Mouse (Mus musculus) frontal cortex, postnatal 36 days (tissue): Measurements from ENCODE around the gene Csrp1.

Experiments used
- DNase-seq, 2 experiments: peaks; one replicate each; pipeline ENCODE4 v3.0.0; 2022; ENCODE audit warnings: low spot score in 2 of 2

Csrp1 gene

GRCm38 (mm10) chr1:135771573-135771970 lies 51.7 kb downstream of the Csrp1 start:
- no peak for DNase-seq

DNA sequence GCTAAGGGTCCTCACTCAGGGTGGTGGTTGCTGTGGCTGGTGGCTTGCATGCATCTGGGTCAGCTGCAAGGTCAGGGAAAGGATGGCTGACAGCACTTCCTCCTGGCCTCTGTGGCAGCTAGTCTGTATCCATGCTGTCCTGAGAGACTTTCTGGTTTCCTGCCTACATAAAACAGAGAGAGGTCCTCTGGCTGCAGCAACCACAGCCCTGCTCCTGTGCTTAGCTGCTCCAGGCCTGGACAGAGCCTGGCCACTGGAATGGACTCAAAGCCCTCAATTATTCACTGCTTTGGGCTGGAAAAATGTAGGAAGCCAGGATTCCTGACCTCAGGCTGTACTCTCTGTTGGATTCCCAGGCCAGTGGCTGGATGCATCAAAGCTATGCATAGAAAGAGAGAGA lies 56.7 kb downstream of the Csrp1 start:
- no peak for DNase-seq

GRCm38 (mm10) chr1:135777046-135777445 lies 57.2 kb downstream of the Csrp1 start:
- DNase-seq = no peak

DNA sequence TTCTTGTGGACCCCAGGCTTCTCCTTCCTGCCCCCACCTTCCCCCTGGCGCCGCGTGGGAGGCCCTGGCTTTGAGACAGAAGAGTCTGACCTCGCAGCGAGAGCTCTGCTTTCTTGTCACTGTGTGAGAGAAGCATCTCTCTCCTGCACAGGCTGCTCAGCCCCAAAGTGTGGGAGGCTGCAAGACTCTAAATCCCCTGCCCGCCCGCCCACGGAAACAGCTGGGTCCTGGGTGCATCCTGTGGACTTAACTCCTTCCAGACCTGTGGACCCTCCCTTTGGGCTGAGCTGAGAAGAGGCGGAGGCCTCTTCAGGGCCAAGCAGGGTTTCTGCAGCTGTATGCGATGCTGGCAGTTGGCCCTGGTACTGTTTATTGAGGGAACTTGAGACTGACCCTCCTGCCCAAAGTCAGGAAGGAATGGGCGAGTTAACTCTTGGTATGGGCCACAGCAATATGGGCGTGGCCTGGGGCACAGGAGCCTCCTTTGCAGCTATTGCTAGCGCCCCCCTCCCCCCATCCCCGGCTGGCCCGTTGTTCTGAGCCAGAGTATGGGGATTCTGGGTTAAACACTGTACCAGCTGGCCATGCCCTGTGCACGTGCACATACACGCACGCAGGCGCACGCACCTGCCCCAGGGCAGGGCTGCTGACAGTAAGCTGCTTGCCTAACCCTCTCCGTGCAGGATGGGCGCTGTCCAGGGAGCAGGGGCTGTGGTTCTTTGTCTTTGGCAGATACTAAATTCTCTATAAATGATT lies 59.1 kb downstream of the Csrp1 start, which contains the start of gene Tnni1:
Gene Tnni1, plus strand, starts transcription at position 655 of the 756 bp plus-strand sequence.
- no peak for DNase-seq

DNA sequence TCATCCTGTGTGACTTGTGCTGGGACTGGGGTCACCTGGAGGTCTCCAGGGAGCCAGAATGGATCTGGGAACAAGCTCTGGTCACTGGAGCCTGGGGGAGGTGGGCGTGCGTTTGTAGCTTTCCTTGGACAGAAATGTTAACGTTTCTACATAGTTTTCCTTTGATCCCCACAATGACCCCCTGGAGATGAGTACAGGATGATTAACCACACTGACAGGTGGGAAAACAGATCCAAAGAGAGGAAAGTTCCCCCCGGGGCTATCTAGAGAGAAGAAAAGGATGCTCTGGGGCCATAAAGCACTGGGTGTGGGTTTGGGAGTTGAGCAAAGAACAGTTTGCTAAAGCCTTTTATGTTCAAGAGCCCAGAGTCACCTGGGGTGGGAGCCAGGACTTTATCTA lies 60.8 kb downstream of the Csrp1 start:
- DNase-seq = no peak

- peak; percentile 67 to 75 for DNase-seq
These were observed 61.4 kb downstream of the Csrp1 start for GRCm38 (mm10) chr1:135781220-135781619.

DNA sequence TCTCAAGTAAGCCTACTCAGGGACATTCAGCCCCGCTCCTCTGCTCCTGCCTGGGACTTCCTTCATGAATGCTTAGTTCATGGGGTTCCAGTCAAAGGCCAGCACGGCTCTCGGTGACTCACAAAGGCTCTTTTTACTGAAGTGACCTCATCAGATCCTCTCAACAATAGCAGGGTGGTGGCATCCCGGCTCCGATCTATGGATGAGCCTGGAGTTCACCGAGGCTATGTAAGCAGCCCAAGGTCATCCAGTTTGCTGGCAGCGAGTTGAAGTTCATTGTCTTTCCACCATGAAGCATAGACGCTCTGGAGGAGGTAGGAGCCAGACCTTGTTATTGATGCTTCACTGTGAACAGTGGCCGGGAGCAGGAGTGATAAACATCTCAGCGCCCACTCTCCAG lies 63.0 kb downstream of the Csrp1 start:
- no peak for DNase-seq

DNA sequence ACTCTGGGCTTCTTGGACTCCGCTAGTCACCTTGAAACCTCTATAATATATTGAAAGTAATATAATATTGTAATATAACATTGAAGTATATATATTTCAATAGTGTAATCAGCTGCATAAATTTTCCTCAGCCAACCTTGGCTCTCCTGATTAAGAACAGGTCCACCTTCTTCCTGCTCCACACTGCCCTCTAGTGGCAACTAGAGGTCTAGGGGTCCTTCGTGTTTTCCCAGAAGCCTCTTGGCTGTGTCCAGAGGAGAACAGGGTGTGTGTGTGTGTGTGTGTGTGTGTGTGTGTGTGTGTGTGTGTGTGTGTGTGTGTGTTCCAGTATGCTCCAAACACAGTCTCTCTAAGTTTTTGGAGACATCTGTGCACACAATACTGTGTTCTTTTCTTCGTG lies 67.9 kb downstream of the Csrp1 start:
- DNase-seq = peak; percentile 62 to 72

DNA sequence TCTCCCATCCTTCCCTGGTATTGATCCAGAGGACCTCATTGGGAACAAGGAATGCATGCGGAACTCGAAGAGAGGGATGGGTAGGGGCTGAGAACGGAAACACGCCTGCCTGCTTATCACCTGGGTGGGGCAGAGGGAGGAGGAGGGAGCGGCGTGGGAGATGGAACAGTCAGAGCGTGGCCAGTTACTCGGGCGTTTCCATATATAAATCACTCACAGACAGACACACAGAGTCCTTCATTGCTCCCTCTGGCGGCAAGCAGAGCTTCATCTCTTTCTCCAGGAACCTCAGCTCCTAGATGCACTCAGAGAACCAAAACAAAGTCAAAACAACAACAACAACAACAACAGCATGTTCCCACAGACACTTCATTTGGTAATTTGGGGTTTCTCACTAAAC lies 68.8 kb downstream of the Csrp1 start:
- DNase-seq = no peak

GRCm38 (mm10) chr1:135789815-135790214 lies 70.0 kb downstream of the Csrp1 start:
- DNase-seq = peak; percentile 66 to 67

GRCm38 (mm10) chr1:135792143-135792939 lies 72.5 kb downstream of the Csrp1 start:
- DNase-seq = no peak

DNA sequence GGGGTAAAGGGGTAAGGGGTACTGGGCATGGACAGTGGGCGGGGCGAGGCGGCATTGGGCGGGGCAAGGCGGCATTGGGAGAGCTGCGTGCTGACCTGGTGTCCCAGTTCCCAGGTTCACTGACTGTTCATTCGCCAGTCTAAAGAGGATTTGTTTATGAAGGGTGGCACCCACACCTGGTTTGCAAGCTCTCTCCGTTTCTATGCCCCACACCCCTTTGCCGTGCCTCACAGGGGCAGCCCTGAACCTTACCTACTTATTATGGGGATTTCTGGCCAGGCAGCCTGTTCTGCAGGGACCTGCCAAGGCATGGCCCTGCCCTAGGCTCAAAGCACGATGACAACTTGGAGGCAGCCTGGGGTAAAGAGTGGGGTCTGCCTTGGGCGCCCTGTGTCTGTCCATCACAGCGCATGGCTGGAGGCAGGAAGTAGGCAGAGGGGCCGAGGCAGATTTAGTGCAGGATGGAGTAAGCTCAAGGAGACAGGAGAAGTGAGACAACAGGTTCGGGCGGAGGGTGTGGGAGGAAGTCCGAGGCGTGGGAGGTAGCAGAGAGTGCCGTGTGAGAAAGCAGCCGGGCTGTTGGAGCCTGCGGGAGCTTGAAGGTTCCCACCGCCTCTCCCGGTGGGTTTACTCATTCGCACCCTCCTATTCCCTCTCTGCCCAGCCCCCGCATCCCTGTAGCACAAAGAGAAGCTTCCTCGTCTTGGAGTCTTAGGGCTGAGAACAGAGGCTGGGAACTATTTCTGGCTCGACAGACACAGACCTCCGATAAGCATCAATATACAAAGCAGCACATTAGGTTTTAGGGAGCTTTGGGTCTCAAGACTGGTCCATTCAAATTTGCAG lies 73.7 kb downstream of the Csrp1 start:
- DNase-seq = peak; percentile 74 to 76

GRCm38 (mm10) chr1:135794216-135795134 lies 74.6 kb downstream of the Csrp1 start:
- no peak for DNase-seq

GRCm38 (mm10) chr1:135798492-135798891 lies 78.6 kb downstream of the Csrp1 start:
- DNase-seq = no peak

DNA sequence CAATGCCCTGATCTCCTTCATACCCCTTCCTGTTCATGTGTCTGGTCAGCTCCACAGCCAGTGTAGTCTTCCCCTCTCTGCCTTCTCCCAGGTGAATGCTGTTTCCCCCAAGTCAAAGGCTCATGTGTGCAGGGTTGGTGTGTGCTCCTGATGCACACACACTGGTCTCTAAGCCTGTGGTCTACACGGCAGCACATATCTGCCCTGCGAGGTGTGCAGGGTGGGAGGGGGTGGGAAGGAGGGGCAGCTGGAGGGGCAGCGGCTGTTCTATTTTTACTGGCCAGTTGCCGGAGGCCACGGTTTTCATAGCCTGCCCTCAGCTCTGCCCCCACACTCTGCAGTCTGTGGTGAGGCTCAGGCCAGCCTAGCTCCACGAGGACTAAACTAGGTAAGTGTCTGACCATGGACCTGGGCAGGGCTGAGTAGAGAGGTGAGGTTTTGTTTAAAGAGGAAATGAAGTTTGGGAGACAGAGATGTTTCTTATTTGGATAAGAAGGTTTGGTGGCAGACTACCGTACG lies 79.3 kb downstream of the Csrp1 start:
- DNase-seq = no peak

DNA sequence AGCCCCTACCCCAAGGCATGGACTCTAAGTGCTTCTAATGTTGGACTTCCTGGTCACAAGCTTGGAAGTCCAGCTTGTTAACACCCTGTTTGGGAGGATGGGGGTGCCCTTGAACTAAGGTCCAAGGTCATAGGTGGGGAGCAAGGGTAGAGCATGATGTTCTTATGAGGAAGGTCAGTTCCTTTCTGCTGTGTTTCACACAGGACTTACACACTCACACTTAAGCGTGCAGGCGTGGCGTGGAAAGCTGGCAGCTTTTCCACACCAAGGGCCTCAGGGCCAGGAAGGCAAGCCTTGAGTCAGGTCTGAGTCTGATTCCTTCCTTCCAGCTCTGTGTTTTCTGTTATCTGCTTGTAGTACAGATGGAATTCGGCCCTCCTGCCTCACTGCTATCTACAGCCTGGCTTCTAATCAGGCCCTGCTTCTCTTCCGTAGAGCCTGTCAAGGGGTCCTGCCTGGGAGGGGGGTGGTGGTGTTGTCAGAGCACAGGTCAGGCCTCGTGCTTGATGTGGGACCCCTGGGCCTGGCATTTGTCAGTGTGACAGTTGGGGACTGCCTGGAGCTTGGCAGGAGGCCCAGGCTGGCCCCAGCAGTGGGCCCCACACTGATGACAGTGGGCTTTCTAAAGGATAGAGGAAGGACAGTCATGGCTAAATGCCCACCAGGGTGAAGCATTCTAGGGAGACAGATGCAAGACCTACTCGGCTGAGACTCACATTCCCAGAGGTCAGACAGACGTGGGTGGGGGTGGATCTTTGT lies 80.5 kb downstream of the Csrp1 start:
- no peak for DNase-seq
